Mouse (Mus musculus): ENCODE data around the gene Zfp119b. TPM values are rescaled to one million over a fixed set of nuclear protein-coding genes. Genes with fewer than 3 reads are reported as not detected.

Zfp119b gene
- polyA plus RNA-seq (2011; ENCODE audit: insufficient read depth, insufficient read length, low read depth, missing spikeins): 7.5 and 7.8 TPM in 2 replicates

DNA sequence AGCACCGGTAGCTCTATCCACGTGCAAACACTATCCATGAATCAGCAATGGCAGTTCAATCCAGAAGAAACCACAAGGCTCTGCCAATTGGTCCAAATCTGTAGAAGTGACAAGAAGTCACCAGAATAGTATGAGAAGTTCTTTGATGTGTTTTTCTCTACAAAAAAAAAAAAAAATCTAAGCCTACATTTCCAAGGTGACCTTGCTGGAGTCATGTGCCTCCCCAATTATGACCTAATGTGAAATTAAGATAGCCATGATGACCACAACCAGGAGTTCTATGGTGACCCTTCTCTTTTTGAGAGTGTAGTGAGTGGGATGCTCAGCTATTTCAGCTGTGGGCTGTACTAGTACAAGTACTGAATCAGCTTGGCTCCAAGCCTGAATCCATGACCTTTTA, at the start of gene Zfp119b:
Gene Zfp119b, minus strand, starts transcription at position 101 of the 400 bp plus-strand sequence.
- Histone ChIP-seq H3K9ac (ENCODE audit: low read depth, poor library complexity, severe bottlenecking) (no peak within 1 kb of the TSS), H3K4me3 (ENCODE audit: low read depth, low read length) (no peak within 1 kb of the TSS), H3K27ac (ENCODE audit: insufficient read depth, low read length) (no peak within 1 kb of the TSS), H3K4me1 (ENCODE audit: control insufficient read depth, insufficient read depth, low read length) (peaks cover 10% of the 10 kb centered on the region), H3K27me3 (ENCODE audit: control insufficient read depth, insufficient read depth, low read length, poor library complexity, severe bottlenecking) (no peaks in the 10 kb centered on the region), H3K36me3 (ENCODE audit: control insufficient read depth, insufficient read depth, low read length, poor library complexity, severe bottlenecking) (no peaks in the 10 kb centered on the region), H3K9me3 (replicated peaks; ENCODE audit: control insufficient read depth, insufficient read depth, low read length, poor library complexity, severe bottlenecking) (no peaks in the 10 kb centered on the region)
- TF ChIP-seq CTCF (IDR thresholded peaks at IDR 0.05; ENCODE audit: low read depth, low read length) (no peak), POLR2A (IDR thresholded peaks at IDR 0.05; ENCODE audit: insufficient read depth, low read length) (no peak), EP300 (IDR thresholded peaks at IDR 0.05; ENCODE audit: insufficient read depth, low read depth, low read length) (no peak)

DNA sequence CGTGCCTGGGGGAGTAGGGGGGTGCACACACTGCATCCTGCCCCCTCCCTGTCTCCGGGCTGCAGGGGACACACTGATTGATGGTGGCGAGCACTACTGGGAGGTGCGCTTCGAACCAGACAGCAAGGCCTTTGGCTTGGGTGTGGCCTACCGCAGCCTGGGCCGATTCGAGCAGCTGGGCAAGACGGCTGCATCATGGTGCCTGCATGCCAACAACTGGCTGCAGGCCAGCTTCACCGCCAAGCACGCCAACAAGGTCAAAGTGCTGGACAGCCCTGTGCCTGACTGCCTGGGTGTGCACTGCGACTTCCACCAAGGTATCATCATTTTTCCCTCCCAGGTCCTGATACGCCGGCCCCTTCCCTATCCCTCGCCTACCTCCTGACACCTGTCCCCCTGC, 46.7 kb upstream of the Zfp119b start:
- no peak overlapping the region for H3K27ac ChIP-seq (ENCODE audit: insufficient read depth, low read length)
- H3K4me3 ChIP-seq (ENCODE audit: low read depth, low read length): no peak overlapping the region
- TF ChIP-seq CTCF (IDR thresholded peaks at IDR 0.05; ENCODE audit: low read depth, low read length) (no peak), POLR2A (IDR thresholded peaks at IDR 0.05; ENCODE audit: insufficient read depth, low read length) (no peak), EP300 (IDR thresholded peaks at IDR 0.05; ENCODE audit: insufficient read depth, low read depth, low read length) (no peak)
- no peaks in the 10 kb centered on the region for H3K36me3 ChIP-seq (ENCODE audit: control insufficient read depth, insufficient read depth, low read length, poor library complexity, severe bottlenecking)
- no peaks in the 10 kb centered on the region for H3K4me1 ChIP-seq (ENCODE audit: control insufficient read depth, insufficient read depth, low read length)
- no peaks in the 10 kb centered on the region for H3K9me3 ChIP-seq (replicated peaks; ENCODE audit: control insufficient read depth, insufficient read depth, low read length, poor library complexity, severe bottlenecking)
- H3K9ac ChIP-seq (ENCODE audit: low read depth, poor library complexity, severe bottlenecking): no peak overlapping the region
- H3K27me3 ChIP-seq (ENCODE audit: control insufficient read depth, insufficient read depth, low read length, poor library complexity, severe bottlenecking): no peaks in the 10 kb centered on the region

DNA sequence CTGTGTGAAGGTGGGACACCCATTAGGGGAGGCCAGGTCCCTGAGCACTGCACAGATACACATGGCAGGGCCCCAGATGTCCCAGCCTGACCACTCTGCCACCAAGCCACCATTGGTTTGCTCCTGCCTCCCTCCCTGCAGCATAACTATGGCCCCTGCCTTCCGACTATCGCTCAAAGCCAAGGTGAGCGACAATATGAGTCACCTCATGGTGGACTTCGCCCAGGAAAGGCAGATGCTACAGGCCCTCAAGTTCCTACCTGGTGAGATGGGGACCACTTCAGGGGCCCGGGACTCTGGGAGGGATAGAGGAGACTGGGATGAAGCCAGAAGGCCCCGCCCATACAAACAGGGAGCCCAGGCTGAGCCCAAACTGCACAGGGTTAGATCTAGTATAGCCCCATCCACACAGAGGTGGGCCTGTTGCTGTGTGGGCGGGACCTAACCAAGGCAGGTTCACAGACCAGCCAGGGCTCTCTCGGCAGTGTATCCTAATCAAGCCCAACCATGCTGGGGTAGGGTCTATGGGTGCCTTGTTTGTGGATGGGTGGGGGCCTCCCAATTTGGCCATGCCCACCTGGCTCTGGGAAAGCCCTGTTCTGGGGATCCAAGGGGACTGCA, 41.1 kb upstream of the Zfp119b start:
- H3K27me3 ChIP-seq (ENCODE audit: control insufficient read depth, insufficient read depth, low read length, poor library complexity, severe bottlenecking): no peaks in the 10 kb centered on the region
- no peak overlapping the region for H3K4me3 ChIP-seq (ENCODE audit: low read depth, low read length)
- TF ChIP-seq POLR2A (IDR thresholded peaks at IDR 0.05; ENCODE audit: insufficient read depth, low read length): no peak
- no peak for TF ChIP-seq CTCF (IDR thresholded peaks at IDR 0.05; ENCODE audit: low read depth, low read length)
- TF ChIP-seq EP300 (IDR thresholded peaks at IDR 0.05; ENCODE audit: insufficient read depth, low read depth, low read length): no peak
- H3K36me3 ChIP-seq (ENCODE audit: control insufficient read depth, insufficient read depth, low read length, poor library complexity, severe bottlenecking): no peaks in the 10 kb centered on the region
- H3K9me3 ChIP-seq (replicated peaks; ENCODE audit: control insufficient read depth, insufficient read depth, low read length, poor library complexity, severe bottlenecking): no peaks in the 10 kb centered on the region
- H3K4me1 ChIP-seq (ENCODE audit: control insufficient read depth, insufficient read depth, low read length): no peaks in the 10 kb centered on the region
- no peak overlapping the region for H3K9ac ChIP-seq (ENCODE audit: low read depth, poor library complexity, severe bottlenecking)
- no peak overlapping the region for H3K27ac ChIP-seq (ENCODE audit: insufficient read depth, low read length)

DNA sequence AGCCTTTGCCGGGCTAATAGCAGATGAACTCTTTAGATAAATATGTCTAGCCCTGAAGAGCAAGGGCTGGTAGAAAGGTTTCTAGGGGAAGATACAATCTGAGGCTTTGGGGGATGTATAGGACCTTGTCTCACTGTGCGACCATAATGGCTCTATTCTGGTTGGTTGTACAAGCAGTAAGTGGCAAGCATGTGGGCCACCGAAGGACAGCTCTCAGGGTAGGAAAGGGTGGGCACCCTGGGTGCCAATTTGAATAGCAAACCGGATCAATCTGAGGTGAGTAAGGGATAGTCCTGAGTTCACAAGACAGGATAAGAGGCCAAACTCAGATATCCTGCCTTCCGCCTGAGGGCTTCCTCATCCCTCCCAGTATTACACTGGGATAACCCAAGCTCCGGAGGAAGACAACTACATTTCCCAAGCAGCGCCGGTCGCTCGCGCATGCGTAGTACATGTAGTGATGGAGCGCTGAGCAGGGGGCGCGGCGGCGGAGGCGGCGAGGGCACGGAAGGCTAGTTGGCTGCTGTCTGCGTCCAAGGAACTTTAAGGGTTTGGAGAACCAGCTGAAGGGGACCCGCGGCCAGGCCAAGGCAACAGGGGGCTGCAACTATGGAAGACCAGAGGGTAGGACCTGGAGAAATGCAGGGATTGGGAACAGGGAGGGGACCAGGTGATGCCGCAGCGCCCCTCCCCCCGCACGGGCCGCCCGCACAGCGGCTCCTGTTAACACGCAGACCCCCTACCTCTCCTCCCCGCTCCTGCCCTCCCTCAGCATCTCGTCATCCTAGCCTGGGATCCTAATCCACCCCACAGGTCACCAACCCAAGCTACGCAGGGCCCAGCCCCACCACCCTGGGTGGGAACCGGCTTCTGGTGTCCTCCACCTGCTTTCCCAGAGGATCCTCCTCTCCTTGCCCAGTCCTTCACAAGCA, 37.0 kb upstream of the Zfp119b start, which contains the start of gene Fsd1:
Gene Fsd1, plus strand, starts transcription at position 480 of the 932 bp plus-strand sequence.
- TF ChIP-seq POLR2A (IDR thresholded peaks at IDR 0.05; ENCODE audit: insufficient read depth, low read length) (no peak), EP300 (IDR thresholded peaks at IDR 0.05; ENCODE audit: insufficient read depth, low read depth, low read length) (no peak)
- H3K27ac ChIP-seq (ENCODE audit: insufficient read depth, low read length): no peak within 1 kb of the TSS
- H3K9ac ChIP-seq (ENCODE audit: low read depth, poor library complexity, severe bottlenecking): peak within 1 kb of the TSS; percentile 17
- no peaks in the 10 kb centered on the region for H3K4me1 ChIP-seq (ENCODE audit: control insufficient read depth, insufficient read depth, low read length)
- H3K36me3 ChIP-seq (ENCODE audit: control insufficient read depth, insufficient read depth, low read length, poor library complexity, severe bottlenecking): no peaks in the 10 kb centered on the region
- H3K9me3 ChIP-seq (replicated peaks; ENCODE audit: control insufficient read depth, insufficient read depth, low read length, poor library complexity, severe bottlenecking): no peaks in the 10 kb centered on the region
- peak within 1 kb of the TSS; percentile 72 for H3K4me3 ChIP-seq (ENCODE audit: low read depth, low read length)
- no peaks in the 10 kb centered on the region for H3K27me3 ChIP-seq (ENCODE audit: control insufficient read depth, insufficient read depth, low read length, poor library complexity, severe bottlenecking)

DNA sequence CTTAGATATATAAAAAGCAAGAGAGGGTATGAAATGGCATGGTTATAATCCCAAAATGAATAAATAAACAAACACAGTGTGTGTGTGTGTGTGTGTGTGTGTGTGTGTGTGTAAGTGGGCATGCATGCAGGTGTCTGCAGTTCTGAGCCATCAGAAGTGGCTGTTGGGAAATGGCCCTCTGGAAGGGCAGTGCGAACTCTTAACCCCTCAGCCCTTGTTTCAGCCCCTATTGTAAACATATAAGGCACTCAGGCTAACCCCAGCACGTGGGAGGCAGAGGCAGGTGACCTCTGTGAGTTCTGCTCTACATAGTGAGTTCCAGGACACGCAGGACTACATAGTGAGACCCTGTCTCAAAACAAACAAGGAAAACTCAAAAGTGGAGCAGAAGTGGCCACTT, 28.0 kb upstream of the Zfp119b start:
- H3K4me3 ChIP-seq (ENCODE audit: low read depth, low read length): no peak overlapping the region
- H3K27me3 ChIP-seq (ENCODE audit: control insufficient read depth, insufficient read depth, low read length, poor library complexity, severe bottlenecking): no peaks in the 10 kb centered on the region
- H3K27ac ChIP-seq (ENCODE audit: insufficient read depth, low read length): no peak overlapping the region
- H3K9me3 ChIP-seq (replicated peaks; ENCODE audit: control insufficient read depth, insufficient read depth, low read length, poor library complexity, severe bottlenecking): no peaks in the 10 kb centered on the region
- H3K4me1 ChIP-seq (ENCODE audit: control insufficient read depth, insufficient read depth, low read length): no peaks in the 10 kb centered on the region
- no peaks in the 10 kb centered on the region for H3K36me3 ChIP-seq (ENCODE audit: control insufficient read depth, insufficient read depth, low read length, poor library complexity, severe bottlenecking)
- no peak for TF ChIP-seq POLR2A (IDR thresholded peaks at IDR 0.05; ENCODE audit: insufficient read depth, low read length)
- no peak for TF ChIP-seq CTCF (IDR thresholded peaks at IDR 0.05; ENCODE audit: low read depth, low read length)
- no peak for TF ChIP-seq EP300 (IDR thresholded peaks at IDR 0.05; ENCODE audit: insufficient read depth, low read depth, low read length)
- H3K9ac ChIP-seq (ENCODE audit: low read depth, poor library complexity, severe bottlenecking): no peak overlapping the region
